Mouse (Mus musculus): ENCODE results near the gene Gxylt2. TPM values are rescaled to one million over a fixed set of nuclear protein-coding genes. Genes with fewer than 3 reads are reported as not detected.
A peak's percentile ranks its signal among the peaks of the same experiment; 100 is the strongest.

The Gxylt2 gene
- total RNA-seq, 2 experiments from 2014 or later: 1.9 to 3.3 TPM

DNA sequence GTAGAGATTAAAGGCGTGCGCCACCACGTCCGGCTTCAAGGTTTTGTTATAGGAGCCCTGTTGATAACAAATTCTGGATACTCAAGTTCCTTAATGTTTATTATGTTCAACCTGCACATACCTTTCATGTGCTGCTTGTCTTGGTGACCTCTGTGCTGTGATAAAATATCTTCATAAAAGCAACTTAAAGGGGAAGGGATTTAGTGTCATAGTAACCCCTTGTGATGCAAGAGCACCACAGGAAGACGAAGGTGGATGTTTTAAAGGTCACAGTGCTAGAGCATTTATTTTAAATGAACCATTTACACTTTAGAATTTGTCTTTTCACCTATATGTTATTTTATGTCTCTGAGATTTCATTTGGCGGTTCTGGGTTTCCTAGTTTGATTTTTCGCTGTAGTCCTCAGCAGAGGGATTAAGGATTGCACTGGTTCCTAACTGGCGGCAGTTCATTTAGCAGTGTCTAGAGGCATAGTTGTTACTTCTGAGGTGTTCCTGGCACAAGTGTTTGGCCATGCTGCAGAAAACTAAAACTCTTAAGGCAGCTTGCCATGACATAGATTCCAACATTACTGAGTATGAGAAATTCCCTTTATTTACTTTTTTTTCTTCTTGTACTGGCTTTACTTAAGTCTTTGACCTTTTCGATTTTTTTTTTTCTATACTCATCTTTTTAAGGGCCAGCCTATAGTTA, 144.3 kb downstream of the Gxylt2 start:
- DNase-seq: peak; percentile 17

DNA sequence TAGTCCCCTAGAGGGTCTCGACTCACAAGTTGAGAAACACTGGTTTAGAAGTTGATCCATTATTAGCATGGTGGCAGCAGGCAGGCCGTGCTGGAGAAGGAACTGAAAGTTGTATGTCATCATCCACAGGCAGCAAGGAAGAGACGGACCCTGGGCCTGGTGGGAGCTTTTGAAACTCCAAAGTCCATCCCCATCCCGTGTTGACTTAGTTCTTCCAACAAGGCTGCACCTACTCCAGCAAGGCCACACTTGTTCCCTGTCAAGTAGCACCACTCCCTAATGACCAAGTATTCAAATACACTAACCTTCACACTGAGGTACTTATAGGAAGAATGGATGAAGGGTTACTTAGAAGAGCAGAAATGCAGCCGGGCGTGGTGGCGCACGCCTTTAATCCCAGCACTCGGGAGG, 146.1 kb downstream of the Gxylt2 start:
- no peak for DNase-seq

DNA sequence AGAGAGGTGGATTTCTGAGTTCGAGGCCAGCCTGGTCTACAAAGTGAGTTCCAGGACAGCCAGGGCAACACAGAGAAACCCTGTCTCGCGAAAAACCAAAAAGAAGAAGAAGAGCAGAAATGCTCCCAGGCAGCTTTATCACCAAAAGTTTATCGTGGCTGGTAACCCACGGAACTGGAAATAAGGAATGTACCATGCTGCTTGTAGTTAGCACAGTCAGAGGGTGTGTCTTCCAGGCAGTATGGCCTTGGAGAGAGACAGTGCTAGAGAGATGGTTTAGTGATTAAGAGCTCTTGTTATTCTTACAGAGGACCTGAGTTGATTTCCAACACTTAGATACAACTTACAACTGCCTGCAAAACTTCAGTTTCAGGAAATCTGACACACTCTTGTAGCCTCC, 146.5 kb downstream of the Gxylt2 start:
- DNase-seq: no peak

Other genes with a start within 250 kb of the Gxylt2 start
- gene Shq1, start 33.6 kb upstream of the Gxylt2 start, total RNA-seq (2021): 1 to 10 TPM; 9.0 to 9.4 TPM
- 10 to 100 TPM; 64.2 to 68.3 TPM for gene Ppp4r2, start 128.9 kb downstream of the Gxylt2 start, total RNA-seq (2021)